Mouse (Mus musculus) stomach, embryonic 14.5 days (tissue): ENCODE results near the gene Arpp21. TPM values are rescaled to one million over a fixed set of nuclear protein-coding genes. Genes with fewer than 3 reads are reported as not detected.

Experiments used
- ATAC-seq: fragments of 200-750 bp; cut with Nextera tagmentation; 2 replicates; pipeline ENCODE4 v1.8.0; 2017; ENCODE audit warnings: low read depth, moderate TSS enrichment; ENCODE audit not compliant: insufficient number of reproducible peaks, insufficient read depth, low FRiP score
- H3K27ac ChIP-seq: fragments of 300-500 bp; sonication (generic); 2 replicates; pipeline ENCODE4 v1.5.1; 2014; ENCODE audit warnings: mild to moderate bottlenecking, low read length, moderate library complexity, mixed read lengths
- H3K27me3 ChIP-seq: fragments of 300-500 bp; sonication (generic); 2 replicates; pipeline ENCODE4 v1.6.1; 2014; ENCODE audit warnings: low read length, control low read depth, mixed read lengths; ENCODE audit not compliant: control insufficient read depth, insufficient read depth
- H3K36me3 ChIP-seq: fragments of 300-500 bp; sonication (generic); 2 replicates; pipeline ENCODE4 v1.6.1; 2014; ENCODE audit warnings: mild to moderate bottlenecking, control low read depth, low read length, moderate library complexity, mixed read lengths; ENCODE audit not compliant: control insufficient read depth, insufficient read depth
- H3K4me1 ChIP-seq: fragments of 300-500 bp; sonication (generic); 2 replicates; pipeline ENCODE4 v1.6.1; 2014; ENCODE audit warnings: low read length, control low read depth, mixed read lengths; ENCODE audit not compliant: control insufficient read depth, insufficient read depth
- H3K4me2 ChIP-seq: fragments of 300-500 bp; sonication (generic); replicated peaks from 2 replicates; pipeline ENCODE4 v1.6.1; 2014; ENCODE audit warnings: low read depth, low read length, control low read depth
- H3K4me3 ChIP-seq: fragments of 300-500 bp; sonication (generic); 2 replicates; pipeline ENCODE4 v1.5.1; 2014; ENCODE audit warnings: low read depth, low read length, control low read depth
- H3K9ac ChIP-seq: fragments of 300-500 bp; sonication (generic); replicated peaks from 2 replicates; pipeline ENCODE4 v1.6.1; 2014; ENCODE audit warnings: low read depth, mild to moderate bottlenecking, control low read depth, low read length, moderate library complexity, mixed read lengths
- H3K9me3 ChIP-seq: fragments of 300-500 bp; sonication (generic); 2 replicates; pipeline ENCODE4 v1.6.1; 2016; ENCODE audit warnings: low read depth, low read length, control low read depth; ENCODE audit not compliant: control insufficient read depth
- WGBS: fragments of 180-500 bp; shearing (Covaris S2); extraction: QIAGEN DNeasy Blood & Tissue Kit; methylation state at CpG from one replicate; pipeline ENCODE4 v1.1.7; 2014; 5-methylcytosine and 5-hydroxymethylcytosine counted together
- polyA plus RNA-seq: library from polyadenylated mRNA; unstranded; fragments of >200 nt; fragmentation: Nextera tagmentation; extraction: Ambion mirVana; gene quantifications from 2 replicates; pipeline ENCODE4 v1.2.1, GENCODE M21; 2014

Arpp21 gene
- polyA plus RNA-seq, 1 experiment from 2014 or later = 1.2 TPM

DNA sequence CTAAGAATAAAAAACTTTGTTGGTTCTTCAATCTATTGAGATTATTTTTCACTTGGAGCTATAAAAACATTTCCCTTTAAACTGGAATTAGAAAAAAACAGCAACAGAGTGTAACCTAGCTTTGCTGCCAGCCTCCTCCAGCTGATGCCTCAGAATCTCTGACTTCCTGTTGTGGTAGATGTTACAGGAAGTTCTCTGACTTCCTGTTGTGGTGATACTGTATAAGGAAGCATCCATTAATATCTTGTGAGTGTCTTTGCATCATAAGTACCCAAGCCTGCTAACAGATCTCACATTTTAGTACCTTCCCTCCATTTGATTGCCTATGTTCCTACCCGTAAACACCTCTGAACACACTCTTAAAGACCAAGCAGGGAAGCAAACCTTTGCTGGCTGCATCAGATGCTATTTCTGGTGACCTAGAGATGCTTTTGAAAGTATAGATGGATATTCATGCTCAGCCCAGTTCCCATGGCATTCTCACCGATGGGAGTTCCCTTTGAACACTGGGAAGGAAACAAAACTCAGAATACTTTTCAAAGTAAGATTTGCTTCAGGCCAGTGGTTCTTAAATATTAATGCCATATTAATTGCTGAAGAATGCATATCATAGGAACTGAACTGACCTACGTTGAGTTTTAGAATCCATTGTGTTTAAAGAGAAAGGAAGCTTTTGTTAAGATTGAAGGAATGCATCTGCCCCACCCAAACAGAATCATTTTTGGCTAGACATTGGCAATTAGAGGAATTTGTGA lies 134.7 kb downstream of the Arpp21 start:
- WGBS = 79% methylated on average over 3 of the region's 3 CpGs
- Histone ChIP-seq H3K4me3 (no peak overlapping the region), H3K4me2 (no peak overlapping the region), H3K27ac (no peak overlapping the region), H3K9ac (no peak overlapping the region), H3K9me3 (no peaks in the 10 kb centered on the region), H3K27me3 (no peaks in the 10 kb centered on the region), H3K36me3 (no peaks in the 10 kb centered on the region), H3K4me1 (no peaks in the 10 kb centered on the region)
- no peak for ATAC-seq

DNA sequence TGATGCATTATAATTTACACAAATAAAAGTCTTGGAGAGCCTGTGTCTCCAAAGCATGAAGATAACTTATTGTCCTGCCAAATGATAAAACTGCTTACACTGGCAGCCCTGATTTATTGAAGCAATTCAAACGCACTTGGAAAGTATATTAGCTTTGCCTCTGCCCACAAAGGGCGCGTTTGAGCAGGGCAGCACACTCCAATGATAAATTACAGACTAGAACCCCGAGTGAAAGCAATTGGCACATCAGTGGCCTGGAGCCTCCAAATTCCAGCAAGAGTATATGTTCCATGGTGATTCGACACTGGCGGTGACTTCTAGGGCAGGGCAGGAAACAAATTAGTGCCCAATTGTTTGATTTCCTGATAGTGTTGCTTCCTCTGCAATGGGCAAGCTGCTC lies 137.5 kb downstream of the Arpp21 start:
- WGBS = 26% methylated on average over 6 of the region's 6 CpGs
- H3K9ac ChIP-seq = no peak overlapping the region
- no peak for ATAC-seq

DNA sequence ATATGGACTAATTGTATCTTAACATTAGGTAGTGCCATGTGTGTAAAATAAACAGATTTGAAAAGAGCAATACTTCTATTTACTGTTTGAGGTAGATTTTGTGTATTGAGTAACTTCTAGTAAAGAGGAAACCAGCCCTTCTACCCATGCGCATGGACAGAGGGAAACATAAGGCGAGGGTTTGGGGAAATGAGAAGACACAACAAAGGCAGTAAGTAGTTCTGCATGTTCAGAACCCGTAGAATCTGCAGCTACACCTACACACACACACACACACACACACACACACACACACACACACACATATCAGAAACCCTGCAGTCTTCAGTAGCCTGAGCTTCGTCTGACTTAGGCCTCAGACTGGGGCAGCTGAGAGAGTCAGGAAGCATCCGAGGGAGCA lies 140.0 kb downstream of the Arpp21 start:
- Histone ChIP-seq H3K27ac (no peak overlapping the region), H3K4me1 (no peaks in the 10 kb centered on the region), H3K4me3 (no peak overlapping the region), H3K36me3 (no peaks in the 10 kb centered on the region), H3K27me3 (no peaks in the 10 kb centered on the region), H3K9me3 (no peaks in the 10 kb centered on the region), H3K4me2 (no peak overlapping the region), H3K9ac (no peak overlapping the region)
- WGBS = 75% methylated on average over 5 of the region's 5 CpGs
- no peak for ATAC-seq

More for the DNA sequence above, 137.5 kb downstream of the Arpp21 start:
- no peaks in the 10 kb centered on the region for H3K9me3 ChIP-seq
- no peaks in the 10 kb centered on the region for H3K27me3 ChIP-seq
- H3K4me1 ChIP-seq = no peaks in the 10 kb centered on the region
- no peak overlapping the region for H3K27ac ChIP-seq
- H3K36me3 ChIP-seq = no peaks in the 10 kb centered on the region
- no peak overlapping the region for H3K4me2 ChIP-seq
- H3K4me3 ChIP-seq = no peak overlapping the region

DNA sequence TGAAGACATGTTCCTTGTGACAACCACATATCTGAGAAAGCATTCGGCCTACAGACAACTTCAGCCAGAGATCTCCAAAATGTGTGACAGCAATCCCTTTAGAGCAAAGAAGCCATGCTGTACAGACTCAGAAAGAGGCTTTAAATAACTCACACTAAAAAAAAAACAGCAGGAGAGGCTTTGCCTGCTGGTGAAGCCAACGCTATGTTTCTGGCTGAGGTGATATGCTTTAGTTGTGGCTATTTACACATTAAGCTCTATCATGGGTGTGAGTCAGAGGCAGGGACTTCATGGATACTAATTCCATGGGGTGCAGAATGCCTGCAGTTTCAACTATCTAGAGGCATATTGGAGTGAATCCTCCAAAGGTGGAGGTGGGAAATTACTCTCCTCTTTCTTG lies 140.5 kb downstream of the Arpp21 start:
- 79% methylated on average over 2 of the region's 2 CpGs for WGBS
- Histone ChIP-seq H3K27ac (no peak overlapping the region), H3K27me3 (no peaks in the 10 kb centered on the region)

DNA sequence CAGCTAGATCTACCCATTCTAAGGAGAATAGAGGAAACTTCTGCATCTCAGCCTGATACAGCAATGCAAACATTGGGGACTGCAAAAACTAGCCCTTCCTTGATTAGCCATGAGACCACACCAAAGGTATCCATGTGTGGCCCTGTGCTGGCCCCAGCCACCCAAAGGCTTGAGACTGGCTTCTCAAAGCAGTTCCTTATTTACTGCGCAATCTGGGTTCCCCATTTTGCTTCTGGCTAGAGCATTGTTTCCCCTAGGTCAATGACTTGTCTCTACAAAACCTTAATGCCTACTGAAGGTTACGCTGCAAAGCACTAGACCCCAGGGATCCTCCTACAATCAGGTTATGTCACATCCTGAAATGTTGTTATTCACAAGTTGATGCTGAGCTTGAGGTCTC lies 156.8 kb downstream of the Arpp21 start:
- Histone ChIP-seq H3K4me1 (no peaks in the 10 kb centered on the region), H3K27me3 (no peaks in the 10 kb centered on the region), H3K9ac (no peak overlapping the region), H3K36me3 (no peaks in the 10 kb centered on the region), H3K4me2 (no peak overlapping the region), H3K27ac (no peak overlapping the region), H3K9me3 (no peaks in the 10 kb centered on the region), H3K4me3 (no peak overlapping the region)
- no peak for ATAC-seq
- WGBS = 90% methylated on average over 2 of the region's 2 CpGs

More for the DNA sequence above, 140.5 kb downstream of the Arpp21 start:
- ATAC-seq = no peak
- H3K36me3 ChIP-seq = no peaks in the 10 kb centered on the region
- no peaks in the 10 kb centered on the region for H3K9me3 ChIP-seq
- H3K9ac ChIP-seq = no peak overlapping the region
- no peak overlapping the region for H3K4me3 ChIP-seq
- H3K4me1 ChIP-seq = no peaks in the 10 kb centered on the region
- no peak overlapping the region for H3K4me2 ChIP-seq

DNA sequence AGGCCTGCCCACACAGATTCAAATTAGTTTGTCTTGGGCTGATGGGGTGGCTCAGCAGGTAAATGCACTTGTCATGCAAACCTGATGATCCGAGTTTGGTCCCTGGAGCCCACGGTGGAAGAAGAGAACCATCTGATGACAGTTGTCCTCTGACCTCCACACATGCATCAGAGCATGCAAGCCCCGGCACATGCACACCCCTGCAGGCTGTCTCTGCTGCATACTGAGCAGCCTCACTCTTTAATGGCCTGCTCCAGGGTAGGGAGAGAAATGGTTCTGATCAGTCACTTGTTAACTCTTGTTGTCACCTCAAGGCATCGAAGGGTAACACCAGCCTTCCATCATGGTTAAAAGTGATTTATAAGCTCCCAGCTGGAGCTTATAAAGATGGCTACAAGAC lies 157.3 kb downstream of the Arpp21 start:
- H3K4me1 ChIP-seq = no peaks in the 10 kb centered on the region
- no peak overlapping the region for H3K27ac ChIP-seq
- H3K4me2 ChIP-seq = no peak overlapping the region
- no peak overlapping the region for H3K9ac ChIP-seq
- no peaks in the 10 kb centered on the region for H3K27me3 ChIP-seq
- 56% methylated on average over 4 of the region's 4 CpGs for WGBS
- no peak overlapping the region for H3K4me3 ChIP-seq
- no peaks in the 10 kb centered on the region for H3K36me3 ChIP-seq
- H3K9me3 ChIP-seq = no peaks in the 10 kb centered on the region
- no peak for ATAC-seq

DNA sequence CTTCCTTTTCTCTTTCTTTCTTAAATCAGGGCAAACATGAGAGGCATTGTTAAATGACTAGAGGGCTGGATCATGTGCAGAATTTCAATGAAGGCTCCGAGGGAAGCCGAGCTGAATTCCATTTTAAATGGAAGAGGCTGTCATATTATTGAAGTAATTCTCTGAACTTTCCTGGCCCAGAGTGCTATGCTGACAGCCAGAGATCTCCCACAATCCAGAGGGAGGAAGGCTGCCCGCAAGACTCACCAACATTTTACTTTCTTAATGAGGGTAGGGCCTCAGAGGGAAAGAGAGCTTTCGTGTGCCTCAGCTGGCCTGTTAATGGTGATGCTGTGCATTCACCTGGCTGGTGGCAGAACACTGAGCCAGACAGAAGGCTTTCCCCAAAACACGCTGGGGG lies 160.5 kb downstream of the Arpp21 start:
- no peaks in the 10 kb centered on the region for H3K36me3 ChIP-seq
- no peaks in the 10 kb centered on the region for H3K9me3 ChIP-seq
- ATAC-seq = no peak
- H3K4me3 ChIP-seq = no peak overlapping the region
- no peaks in the 10 kb centered on the region for H3K27me3 ChIP-seq
- H3K27ac ChIP-seq = no peak overlapping the region
- H3K4me2 ChIP-seq = no peak overlapping the region
- no peak overlapping the region for H3K9ac ChIP-seq
- WGBS = 65% methylated on average over 5 of the region's 5 CpGs
- H3K4me1 ChIP-seq = no peaks in the 10 kb centered on the region

DNA sequence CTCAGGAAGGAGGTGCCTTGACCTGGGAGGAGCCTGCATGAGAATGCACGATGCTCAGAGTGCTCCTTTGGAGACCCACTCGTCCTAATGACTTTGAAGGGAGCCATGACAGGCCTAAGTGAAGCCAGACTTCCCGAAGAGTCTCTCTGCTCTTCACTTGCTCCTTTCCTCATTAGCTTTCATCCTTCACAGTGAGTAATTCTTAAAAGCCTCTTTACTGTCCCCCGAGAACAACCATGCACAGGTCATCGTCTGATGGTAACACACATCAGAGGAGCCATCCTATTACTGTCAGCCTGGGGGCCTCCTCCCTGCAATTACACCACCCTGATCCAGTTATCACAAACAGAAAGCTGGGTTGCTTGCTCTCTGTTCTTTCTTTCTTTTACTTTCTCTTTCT lies 160.9 kb downstream of the Arpp21 start:
- no peak for ATAC-seq
- Histone ChIP-seq H3K9me3 (no peaks in the 10 kb centered on the region), H3K4me2 (no peak overlapping the region), H3K27ac (no peak overlapping the region), H3K27me3 (no peaks in the 10 kb centered on the region), H3K4me3 (no peak overlapping the region), H3K36me3 (no peaks in the 10 kb centered on the region), H3K9ac (no peak overlapping the region), H3K4me1 (no peaks in the 10 kb centered on the region)
- WGBS = 52% methylated on average over 5 of the region's 5 CpGs

DNA sequence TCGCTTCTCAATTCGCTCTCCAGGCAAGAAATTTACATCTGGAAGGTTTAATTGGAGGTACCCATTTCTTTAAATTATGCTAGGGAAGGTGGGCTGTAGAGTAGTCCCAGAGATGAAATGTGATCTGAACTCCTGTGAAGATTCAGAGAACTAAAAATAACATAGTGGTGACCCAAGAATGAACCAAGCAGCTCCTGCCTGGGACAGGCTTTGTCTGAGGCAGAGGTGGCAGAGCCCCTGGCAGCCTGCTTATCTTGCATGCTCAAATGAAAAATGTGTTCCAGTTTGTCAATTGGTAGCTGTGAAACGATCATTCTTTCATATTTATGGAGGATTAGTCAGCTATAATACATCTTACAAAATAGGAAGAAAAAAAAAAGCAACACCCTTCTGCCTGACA lies 164.4 kb downstream of the Arpp21 start:
- H3K27ac ChIP-seq = no peak overlapping the region
- no peaks in the 10 kb centered on the region for H3K9me3 ChIP-seq
- no peaks in the 10 kb centered on the region for H3K36me3 ChIP-seq
- WGBS = 30% methylated on average over 3 of the region's 3 CpGs
- H3K4me2 ChIP-seq = no peak overlapping the region
- no peak for ATAC-seq
- H3K9ac ChIP-seq = no peak overlapping the region
- no peaks in the 10 kb centered on the region for H3K4me1 ChIP-seq
- H3K27me3 ChIP-seq = no peaks in the 10 kb centered on the region
- no peak overlapping the region for H3K4me3 ChIP-seq
